Mouse (Mus musculus): ENCODE results near the gene Fstl4. TPM values are rescaled to one million over a fixed set of nuclear protein-coding genes. Genes with fewer than 3 reads are reported as not detected.

Fstl4 gene
- polyA plus RNA-seq, 1 experiment from 2014 or later = 9.1 TPM

DNA sequence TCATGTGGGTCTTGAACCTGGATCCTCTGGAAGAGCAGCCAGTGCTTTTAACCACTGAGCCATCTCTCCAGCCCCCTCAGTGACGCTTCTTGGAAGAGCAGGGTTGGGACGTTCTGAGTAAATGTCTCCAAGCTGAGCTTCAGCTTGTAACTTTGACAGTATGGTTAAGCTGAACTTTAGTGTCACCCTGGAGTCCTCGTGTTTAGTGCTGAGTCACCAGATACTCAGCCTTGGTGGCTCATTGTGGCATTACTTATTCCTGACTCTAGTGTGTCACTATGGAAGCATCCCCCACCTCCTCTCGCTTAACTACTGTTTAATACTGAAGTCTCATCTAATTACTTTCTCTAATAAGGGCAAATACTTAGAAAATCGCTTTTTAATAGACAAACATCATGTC, 380.1 kb downstream of the Fstl4 start:
- H3K9me3 ChIP-seq (replicated peaks; ENCODE audit: control insufficient read depth, low read length) = no peaks in the 10 kb centered on the region
- H3K4me1 ChIP-seq (ENCODE audit: control insufficient read depth, insufficient read depth, low read length) = no peaks in the 10 kb centered on the region
- 67% methylated on average over 5 of the region's 5 CpGs for WGBS (ENCODE audit: insufficient replicate concordance)
- ATAC-seq (replicated peaks; ENCODE audit: insufficient number of reproducible peaks, low FRiP score, low TSS enrichment) = no peak
- no peak overlapping the region for H3K4me3 ChIP-seq (ENCODE audit: low read depth, low read length)
- no peak overlapping the region for H3K9ac ChIP-seq (ENCODE audit: low read depth, low read length)
- no peak overlapping the region for H3K4me2 ChIP-seq
- H3K36me3 ChIP-seq (ENCODE audit: control insufficient read depth, insufficient read depth, low read length) = no peaks in the 10 kb centered on the region
- 0 out of 2 replicates have a peak, but pooled peaks cover 2% of the 10 kb centered on the region for H3K27me3 ChIP-seq (ENCODE audit: control insufficient read depth, insufficient read depth, low read length)
- H3K27ac ChIP-seq (ENCODE audit: low read depth, low read length) = no peak overlapping the region

DNA sequence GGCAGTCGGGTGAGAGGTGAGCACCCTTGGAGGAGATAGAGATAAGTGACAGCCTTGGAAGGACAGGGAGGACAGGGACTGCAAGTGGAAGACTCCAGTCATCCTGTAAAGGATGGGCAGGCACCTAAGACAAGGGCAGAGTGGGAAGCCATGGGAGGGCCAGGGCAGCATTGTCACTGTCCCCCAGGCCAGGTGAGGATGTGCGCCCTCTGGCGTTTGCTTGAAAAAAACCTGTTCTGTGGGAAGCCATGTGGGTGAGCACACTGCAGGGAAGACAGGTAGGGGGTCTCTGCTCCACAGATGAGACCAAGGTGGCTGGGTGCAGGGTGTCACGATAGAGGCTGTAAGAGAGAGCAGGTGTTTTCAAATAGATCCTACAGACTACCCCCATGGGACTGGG, 381.9 kb downstream of the Fstl4 start:
- H3K27ac ChIP-seq (ENCODE audit: low read depth, low read length) = no peak overlapping the region
- H3K9me3 ChIP-seq (replicated peaks; ENCODE audit: control insufficient read depth, low read length) = no peaks in the 10 kb centered on the region
- H3K4me1 ChIP-seq (ENCODE audit: control insufficient read depth, insufficient read depth, low read length) = no peaks in the 10 kb centered on the region
- no peaks in the 10 kb centered on the region for H3K36me3 ChIP-seq (ENCODE audit: control insufficient read depth, insufficient read depth, low read length)
- H3K9ac ChIP-seq (ENCODE audit: low read depth, low read length) = no peak overlapping the region
- 0 out of 2 replicates have a peak, but pooled peaks cover 2% of the 10 kb centered on the region for H3K27me3 ChIP-seq (ENCODE audit: control insufficient read depth, insufficient read depth, low read length)
- no peak overlapping the region for H3K4me3 ChIP-seq (ENCODE audit: low read depth, low read length)
- no peak overlapping the region for H3K4me2 ChIP-seq
- 30% methylated on average over 4 of the region's 4 CpGs for WGBS (ENCODE audit: insufficient replicate concordance)
- ATAC-seq (replicated peaks; ENCODE audit: insufficient number of reproducible peaks, low FRiP score, low TSS enrichment) = 0 out of 2 replicates have a peak, but pooled peaks have one; percentile 31

DNA sequence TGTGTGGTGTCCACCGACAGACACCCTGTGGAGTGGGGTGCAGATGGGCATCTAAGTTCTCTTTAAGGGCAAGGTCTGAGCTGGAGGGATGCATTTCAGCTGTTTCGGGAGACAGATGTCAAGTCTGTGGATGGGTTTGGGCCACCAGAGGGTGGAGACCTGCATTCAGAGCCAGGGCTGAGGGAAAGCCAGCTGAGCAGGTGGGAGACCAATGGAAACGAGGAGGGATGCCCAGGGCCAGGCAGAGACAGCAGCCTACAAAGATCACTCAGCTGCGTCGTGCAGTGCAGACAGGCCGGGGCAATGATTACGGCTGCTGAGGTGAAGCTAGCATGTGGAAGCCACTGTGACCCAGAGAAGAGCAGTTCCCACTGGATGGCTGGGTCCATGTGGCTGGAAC, 392.0 kb downstream of the Fstl4 start:
- WGBS (ENCODE audit: insufficient replicate concordance) = 77% methylated on average over 7 of the region's 7 CpGs
- H3K36me3 ChIP-seq (ENCODE audit: control insufficient read depth, insufficient read depth, low read length) = no peaks in the 10 kb centered on the region
- H3K27me3 ChIP-seq (ENCODE audit: control insufficient read depth, insufficient read depth, low read length) = no peaks in the 10 kb centered on the region
- no peak overlapping the region for H3K4me2 ChIP-seq
- H3K9me3 ChIP-seq (replicated peaks; ENCODE audit: control insufficient read depth, low read length) = no peaks in the 10 kb centered on the region
- H3K27ac ChIP-seq (ENCODE audit: low read depth, low read length) = no peak overlapping the region
- H3K4me3 ChIP-seq (ENCODE audit: low read depth, low read length) = no peak overlapping the region
- no peak overlapping the region for H3K9ac ChIP-seq (ENCODE audit: low read depth, low read length)
- no peak for ATAC-seq (replicated peaks; ENCODE audit: insufficient number of reproducible peaks, low FRiP score, low TSS enrichment)
- H3K4me1 ChIP-seq (ENCODE audit: control insufficient read depth, insufficient read depth, low read length) = no peaks in the 10 kb centered on the region

DNA sequence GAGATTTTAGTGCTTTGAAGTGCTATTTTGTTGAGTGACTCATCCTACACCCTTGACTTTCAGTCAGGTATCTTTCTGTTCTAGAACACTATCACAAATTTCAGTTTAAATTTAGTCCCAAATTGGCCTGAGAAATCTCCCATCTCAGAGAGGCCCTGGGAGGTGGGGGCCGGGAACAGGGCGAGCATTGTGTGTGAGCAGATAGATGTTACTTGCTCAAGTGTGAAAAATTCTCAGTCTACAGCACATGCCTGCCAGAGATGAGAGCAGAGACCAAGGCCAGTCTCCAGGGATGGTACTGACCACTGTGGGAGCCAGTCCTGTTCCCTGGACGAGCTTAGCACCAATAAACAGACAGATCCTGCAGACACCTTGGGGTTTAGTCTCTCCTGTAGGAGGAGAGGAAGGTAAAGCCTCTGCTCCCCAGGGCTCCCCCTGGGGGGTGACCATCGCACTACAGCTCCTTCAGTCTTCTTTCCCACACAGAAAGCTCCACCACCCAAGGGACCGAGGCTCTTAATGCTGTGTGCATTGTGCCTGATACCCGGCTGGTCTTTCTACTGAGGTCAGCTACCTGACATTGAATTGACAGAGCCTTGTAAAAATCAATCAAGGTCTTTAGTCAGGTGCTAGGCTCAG, 393.3 kb downstream of the Fstl4 start:
- Histone ChIP-seq H3K4me1 (ENCODE audit: control insufficient read depth, insufficient read depth, low read length) (no peaks in the 10 kb centered on the region), H3K27ac (ENCODE audit: low read depth, low read length) (no peak overlapping the region), H3K4me2 (no peak overlapping the region), H3K4me3 (ENCODE audit: low read depth, low read length) (no peak overlapping the region), H3K27me3 (ENCODE audit: control insufficient read depth, insufficient read depth, low read length) (no peaks in the 10 kb centered on the region), H3K9ac (ENCODE audit: low read depth, low read length) (no peak overlapping the region), H3K9me3 (replicated peaks; ENCODE audit: control insufficient read depth, low read length) (no peaks in the 10 kb centered on the region), H3K36me3 (ENCODE audit: control insufficient read depth, insufficient read depth, low read length) (no peaks in the 10 kb centered on the region)
- 66% methylated on average over 6 of the region's 6 CpGs for WGBS (ENCODE audit: insufficient replicate concordance)
- ATAC-seq (replicated peaks; ENCODE audit: insufficient number of reproducible peaks, low FRiP score, low TSS enrichment) = no peak

DNA sequence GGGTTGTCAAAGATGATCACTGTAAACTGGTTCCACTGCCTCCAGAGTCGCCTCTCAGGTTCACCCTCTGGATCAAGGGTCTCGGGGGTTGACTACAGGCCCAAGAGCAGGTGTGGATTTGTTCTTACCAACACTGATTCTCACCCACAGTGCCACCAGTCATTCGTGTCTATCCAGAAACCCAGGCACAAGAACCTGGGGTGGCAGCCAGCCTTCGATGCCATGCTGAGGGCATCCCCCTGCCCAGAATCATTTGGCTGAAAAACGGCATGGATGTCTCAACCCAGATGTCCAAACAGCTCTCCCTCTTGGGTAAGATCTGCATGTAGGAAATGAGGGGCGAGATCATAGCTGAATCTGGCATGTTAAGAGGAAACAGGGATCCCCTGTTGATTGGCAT, 398.0 kb downstream of the Fstl4 start:
- no peak overlapping the region for H3K4me2 ChIP-seq
- H3K4me1 ChIP-seq (ENCODE audit: control insufficient read depth, insufficient read depth, low read length) = no peaks in the 10 kb centered on the region
- H3K36me3 ChIP-seq (ENCODE audit: control insufficient read depth, insufficient read depth, low read length) = no peaks in the 10 kb centered on the region
- WGBS (ENCODE audit: insufficient replicate concordance) = 75% methylated on average over 6 of the region's 6 CpGs
- H3K9me3 ChIP-seq (replicated peaks; ENCODE audit: control insufficient read depth, low read length) = no peaks in the 10 kb centered on the region
- H3K4me3 ChIP-seq (ENCODE audit: low read depth, low read length) = no peak overlapping the region
- H3K9ac ChIP-seq (ENCODE audit: low read depth, low read length) = no peak overlapping the region
- no peak overlapping the region for H3K27ac ChIP-seq (ENCODE audit: low read depth, low read length)
- no peak for ATAC-seq (replicated peaks; ENCODE audit: insufficient number of reproducible peaks, low FRiP score, low TSS enrichment)
- H3K27me3 ChIP-seq (ENCODE audit: control insufficient read depth, insufficient read depth, low read length) = no peaks in the 10 kb centered on the region

DNA sequence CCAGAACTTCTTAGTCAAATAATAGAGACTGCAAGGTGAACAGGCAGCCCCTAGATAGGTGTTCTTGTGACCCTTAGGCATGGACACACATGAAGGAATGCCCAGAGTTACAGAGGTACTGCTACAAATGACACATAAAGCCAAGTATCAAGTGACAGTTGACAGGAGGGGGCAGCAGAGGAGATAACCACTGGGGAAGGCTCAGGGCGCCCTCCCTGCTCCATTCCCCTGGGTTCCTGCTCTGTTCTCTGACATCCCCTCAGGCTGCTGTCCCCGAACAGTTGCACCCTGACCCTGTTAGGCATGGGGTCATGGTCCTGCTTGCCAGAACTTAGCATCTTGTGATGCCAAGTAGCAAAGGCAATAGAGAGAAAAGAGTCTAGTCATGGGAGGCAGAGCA, 402.0 kb downstream of the Fstl4 start:
- WGBS (ENCODE audit: insufficient replicate concordance) = 52% methylated on average over 2 of the region's 2 CpGs
- ATAC-seq (replicated peaks; ENCODE audit: insufficient number of reproducible peaks, low FRiP score, low TSS enrichment) = no peak
- Histone ChIP-seq H3K4me3 (ENCODE audit: low read depth, low read length) (no peak overlapping the region), H3K27ac (ENCODE audit: low read depth, low read length) (no peak overlapping the region), H3K9me3 (replicated peaks; ENCODE audit: control insufficient read depth, low read length) (no peaks in the 10 kb centered on the region), H3K27me3 (ENCODE audit: control insufficient read depth, insufficient read depth, low read length) (no peaks in the 10 kb centered on the region), H3K4me2 (no peak overlapping the region), H3K9ac (ENCODE audit: low read depth, low read length) (no peak overlapping the region), H3K4me1 (ENCODE audit: control insufficient read depth, insufficient read depth, low read length) (no peaks in the 10 kb centered on the region), H3K36me3 (ENCODE audit: control insufficient read depth, insufficient read depth, low read length) (no peaks in the 10 kb centered on the region)

DNA sequence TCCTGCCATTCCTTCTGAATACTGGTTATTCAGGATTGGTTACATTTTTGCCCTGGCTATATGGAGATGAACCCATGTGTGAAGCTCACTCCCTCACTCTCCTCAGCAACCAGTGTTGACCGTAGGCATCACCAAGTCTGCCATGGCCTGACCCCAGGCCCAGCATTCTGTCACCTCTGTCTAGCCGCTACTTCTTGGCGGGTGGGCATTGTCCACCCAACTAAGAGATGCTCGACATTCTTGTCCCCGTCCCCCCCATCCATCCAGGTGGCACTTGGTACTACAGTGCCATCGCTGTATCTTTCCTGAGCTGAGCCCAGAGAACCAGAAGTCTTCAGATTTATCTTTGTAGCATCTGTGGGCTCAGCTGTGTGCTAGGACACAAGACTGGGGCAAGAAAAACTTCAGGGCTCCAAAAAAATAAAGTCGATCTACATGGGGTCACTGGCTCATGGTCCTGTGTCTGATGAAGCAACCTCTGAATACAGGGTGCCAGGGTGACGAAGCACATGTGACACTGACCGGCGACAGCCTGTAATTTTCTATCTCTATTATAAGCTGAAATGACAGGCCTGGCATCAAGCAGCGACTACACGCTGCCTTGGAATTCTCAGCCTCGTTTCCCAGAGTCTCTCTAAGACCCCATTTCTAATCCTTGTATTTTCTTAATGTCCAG, 417.9 kb downstream of the Fstl4 start:
- no peaks in the 10 kb centered on the region for H3K9me3 ChIP-seq (replicated peaks; ENCODE audit: control insufficient read depth, low read length)
- WGBS (ENCODE audit: insufficient replicate concordance) = 69% methylated on average over 13 of the region's 13 CpGs
- no peak for ATAC-seq (replicated peaks; ENCODE audit: insufficient number of reproducible peaks, low FRiP score, low TSS enrichment)

DNA sequence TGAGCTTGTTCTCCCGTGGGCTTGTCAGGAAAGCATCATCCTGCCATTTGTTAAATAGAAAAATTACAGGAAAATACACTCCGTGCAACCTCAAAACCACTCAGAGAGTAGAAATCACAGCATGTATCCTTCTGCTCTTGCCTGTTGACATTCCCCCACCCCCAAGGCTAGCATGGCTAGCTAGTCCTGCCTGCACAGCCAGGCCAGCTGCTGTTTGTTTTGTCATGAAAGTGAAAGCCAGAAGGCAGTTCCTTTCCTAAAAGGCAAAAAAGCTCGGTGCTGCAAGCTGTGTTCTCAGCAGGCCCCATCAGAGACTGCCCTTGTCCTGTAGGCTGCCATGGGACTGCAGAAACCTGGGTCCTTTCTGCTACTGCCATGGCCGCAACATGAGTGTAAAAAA, 418.4 kb downstream of the Fstl4 start:
- H3K36me3 ChIP-seq (ENCODE audit: control insufficient read depth, insufficient read depth, low read length) = no peaks in the 10 kb centered on the region
- no peak for ATAC-seq (replicated peaks; ENCODE audit: insufficient number of reproducible peaks, low FRiP score, low TSS enrichment)
- H3K4me2 ChIP-seq = no peak overlapping the region
- WGBS (ENCODE audit: insufficient replicate concordance) = 47% methylated on average over 4 of the region's 4 CpGs
- no peaks in the 10 kb centered on the region for H3K27me3 ChIP-seq (ENCODE audit: control insufficient read depth, insufficient read depth, low read length)
- no peaks in the 10 kb centered on the region for H3K9me3 ChIP-seq (replicated peaks; ENCODE audit: control insufficient read depth, low read length)
- H3K9ac ChIP-seq (ENCODE audit: low read depth, low read length) = no peak overlapping the region
- no peak overlapping the region; the same call in 1 of the 2 replicates for H3K27ac ChIP-seq (ENCODE audit: low read depth, low read length)
- peaks cover 14% of the 10 kb centered on the region for H3K4me1 ChIP-seq (ENCODE audit: control insufficient read depth, insufficient read depth, low read length)
- H3K4me3 ChIP-seq (ENCODE audit: low read depth, low read length) = no peak overlapping the region

More for the DNA sequence above, 417.9 kb downstream of the Fstl4 start:
- H3K4me2 ChIP-seq = no peak overlapping the region
- no peaks in the 10 kb centered on the region for H3K27me3 ChIP-seq (ENCODE audit: control insufficient read depth, insufficient read depth, low read length)
- peaks cover 14% of the 10 kb centered on the region for H3K4me1 ChIP-seq (ENCODE audit: control insufficient read depth, insufficient read depth, low read length)
- no peak overlapping the region for H3K9ac ChIP-seq (ENCODE audit: low read depth, low read length)
- H3K36me3 ChIP-seq (ENCODE audit: control insufficient read depth, insufficient read depth, low read length) = no peaks in the 10 kb centered on the region
- H3K4me3 ChIP-seq (ENCODE audit: low read depth, low read length) = no peak overlapping the region
- no peak overlapping the region for H3K27ac ChIP-seq (ENCODE audit: low read depth, low read length)

DNA sequence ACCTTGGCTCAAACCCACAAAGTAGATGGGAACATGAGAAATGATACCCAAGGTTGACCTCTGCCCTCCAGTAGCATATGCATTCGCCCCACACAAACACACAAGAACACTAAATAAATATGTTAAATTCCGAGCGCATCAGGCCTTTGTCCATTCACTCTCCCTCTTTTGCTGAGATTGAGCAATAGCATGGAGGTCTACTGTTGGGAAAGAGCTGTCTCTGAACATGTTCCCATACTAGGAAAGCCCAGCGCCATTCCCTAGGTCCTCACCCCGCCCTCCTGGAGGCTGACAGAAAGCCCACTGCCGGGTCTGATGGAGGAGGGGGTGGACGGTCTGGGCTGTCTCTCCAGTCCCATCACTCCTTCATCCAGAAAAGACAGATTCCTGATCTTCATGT, 419.6 kb downstream of the Fstl4 start:
- Histone ChIP-seq H3K9ac (ENCODE audit: low read depth, low read length) (no peak overlapping the region), H3K4me3 (ENCODE audit: low read depth, low read length) (no peak overlapping the region), H3K27ac (ENCODE audit: low read depth, low read length) (no peak overlapping the region), H3K4me1 (ENCODE audit: control insufficient read depth, insufficient read depth, low read length) (peaks cover 14% of the 10 kb centered on the region), H3K4me2 (no peak overlapping the region), H3K9me3 (replicated peaks; ENCODE audit: control insufficient read depth, low read length) (no peaks in the 10 kb centered on the region), H3K27me3 (ENCODE audit: control insufficient read depth, insufficient read depth, low read length) (no peaks in the 10 kb centered on the region), H3K36me3 (ENCODE audit: control insufficient read depth, insufficient read depth, low read length) (no peaks in the 10 kb centered on the region)
- ATAC-seq (replicated peaks; ENCODE audit: insufficient number of reproducible peaks, low FRiP score, low TSS enrichment) = no peak
- 86% methylated on average over 7 of the region's 7 CpGs for WGBS (ENCODE audit: insufficient replicate concordance)

All from heart, embryonic 11.5 days (tissue).